Comparison of ENCODE assay signal across 9 mouse cellular contexts in the genomic region with DNA sequence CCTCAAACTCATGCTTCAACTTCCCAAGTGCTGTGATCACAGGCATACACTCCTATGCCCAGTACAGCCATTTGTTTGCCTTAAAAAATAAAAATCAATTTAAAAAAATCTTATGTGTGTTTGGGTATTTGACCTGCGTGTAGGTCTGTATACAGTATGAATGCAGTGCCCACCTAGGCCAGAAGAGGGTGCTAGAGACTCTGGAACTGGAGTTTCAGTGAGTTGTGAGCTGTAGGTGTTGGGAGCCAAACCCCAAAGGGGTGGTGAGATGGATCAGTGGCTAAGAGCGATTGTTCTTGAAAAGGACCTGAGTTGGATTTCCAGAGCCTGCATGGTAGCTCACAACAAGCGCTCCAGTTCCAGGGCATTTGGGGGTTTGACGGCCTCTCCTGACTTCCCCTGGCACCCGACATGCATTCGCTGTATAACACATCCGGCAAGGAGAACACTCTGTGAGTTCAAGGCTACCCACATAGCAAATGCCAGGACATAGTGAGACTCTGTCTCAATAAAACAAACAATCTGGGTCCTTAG. TPM values are rescaled to one million over a fixed set of nuclear protein-coding genes. Genes with fewer than 3 reads are reported as not detected.
DNase-seq lines count a peak whose midpoint lies in the region; ATAC-seq lines count a peak whose summit lies in the region.
"Had no signal": no experiment of that assay in that cellular context is flagged by ENCODE, and none has a peak within 500 bp of the region (broad histone marks: within the 10 kb centered on the region; RNA-seq: fewer than 3 reads in every experiment).

No protein-coding gene starts in this region.

- no peaks in the 10 kb centered on the region for H3K27me3 ChIP-seq in kidney, embryonic 16.5 days (ENCODE audit: insufficient read depth, low read length)
- H3K27me3 ChIP-seq: embryonic facial prominence, embryonic 15.5 days had no signal

- peak; percentile 87 for DNase-seq in kidney, adult 18-20 months
- DNase-seq in cerebellum, postnatal 4 days (ENCODE audit: low spot score in 2 of 2), result peak; percentile 62 to 81
- DNase-seq in heart, adult 9 months (ENCODE audit: low spot score in 2 of 2), result peak; percentile 26 to 51
- DNase-seq in layer of hippocampus, postnatal 10 days (ENCODE audit: low spot score in 2 of 2), result peak; percentile 76 to 77
- DNase-seq in testis, postnatal 10 days (ENCODE audit: low spot score), result peak; percentile 88

- 55% methylated on average over 7 of the region's 7 CpGs for WGBS in kidney, embryonic 16.5 days

- H3K27ac ChIP-seq in kidney, embryonic 16.5 days (ENCODE audit: low read length), result no peak overlapping the region

- no peaks in the 10 kb centered on the region for H3K9me3 ChIP-seq in kidney, embryonic 16.5 days (ENCODE audit: low read length)
- H3K9me3 ChIP-seq: embryonic facial prominence, embryonic 15.5 days had no signal

- no peak; the same call in 1 of the 2 replicates for ATAC-seq in kidney, embryonic 16.5 days (ENCODE audit: low FRiP score, low TSS enrichment)
- peak; percentile 69 for ATAC-seq in activated CD4-positive, CD25-positive, alpha-beta regulatory T cell, adult 4 months
- peak; percentile 77 for ATAC-seq in monocyte, adult 5-6 weeks (replicated peaks; ENCODE audit: insufficient number of reproducible peaks, low FRiP score, low TSS enrichment, poor library complexity, severe bottlenecking)

- H3K4me3 ChIP-seq in kidney, embryonic 16.5 days (ENCODE audit: low read length), result no peak overlapping the region

- H3K36me3 ChIP-seq in kidney, embryonic 16.5 days (ENCODE audit: insufficient read depth, low read length), result no peaks in the 10 kb centered on the region

- H3K4me1 ChIP-seq in kidney, embryonic 16.5 days (ENCODE audit: insufficient read depth, low read length), result peaks cover 19% of the 10 kb centered on the region

- no peak overlapping the region for H3K4me2 ChIP-seq in kidney, embryonic 16.5 days (replicated peaks; ENCODE audit: low read depth, low read length)

- H3K9ac ChIP-seq in kidney, embryonic 16.5 days (replicated peaks; ENCODE audit: low read length), result no peak overlapping the region
- H3K9ac ChIP-seq: embryonic facial prominence, embryonic 15.5 days had no signal

RNA-seq across cellular contexts. Expression of gene Jagn1, which starts 1.2 kb away (rescaled TPM):
- 115 and 121 TPM in 2 replicates for polyA plus RNA-seq in kidney, embryonic 16.5 days (2015; fragmentation: Nextera tagmentation; extraction: Ambion mirVana)
- 10 to 100 TPM; 40.7 to 68.9 TPM for polyA plus RNA-seq in activated CD4-positive, CD25-positive, alpha-beta regulatory T cell, adult 4 months (2017; shearing (Covaris generic))
- total RNA-seq in layer of hippocampus, postnatal 10 days (2021), result 10 to 100 TPM; 42.9 to 44.1 TPM
- total RNA-seq in monocyte, adult 5-6 weeks (2017), result 6.8 to 22.3 TPM (median 21.0 TPM) in 3 replicates

RNA-seq across cellular contexts. Expression of gene Cidec, which starts 5.7 kb away (rescaled TPM):
- polyA plus RNA-seq in kidney, embryonic 16.5 days (2015; fragmentation: Nextera tagmentation; extraction: Ambion mirVana), result not detected in 2 replicates
- not detected for polyA plus RNA-seq in activated CD4-positive, CD25-positive, alpha-beta regulatory T cell, adult 4 months (2017; shearing (Covaris generic))
- total RNA-seq in layer of hippocampus, postnatal 10 days (2021), result not detected
- not detected in 3 replicates for total RNA-seq in monocyte, adult 5-6 weeks (2017)
- polyA plus RNA-seq: embryonic facial prominence, embryonic 15.5 days had no signal

RNA-seq across cellular contexts. Expression of gene Il17re, which starts 17.1 kb away (rescaled TPM):
- polyA plus RNA-seq in kidney, embryonic 16.5 days (2015; fragmentation: Nextera tagmentation; extraction: Ambion mirVana), result 10.0 and 10.1 TPM in 2 replicates
- under 1 TPM; 0.97 TPM for polyA plus RNA-seq in activated CD4-positive, CD25-positive, alpha-beta regulatory T cell, adult 4 months (2017; shearing (Covaris generic))
- under 1 TPM; 0.55 to 0.60 TPM for total RNA-seq in layer of hippocampus, postnatal 10 days (2021)
- total RNA-seq in monocyte, adult 5-6 weeks (2017), result not detected in 3 replicates

RNA-seq across cellular contexts. Expression of gene Rpusd3, which starts 22.1 kb away (rescaled TPM):
- 31.5 and 31.7 TPM in 2 replicates for polyA plus RNA-seq in kidney, embryonic 16.5 days (2015; fragmentation: Nextera tagmentation; extraction: Ambion mirVana)
- polyA plus RNA-seq in activated CD4-positive, CD25-positive, alpha-beta regulatory T cell, adult 4 months (2017; shearing (Covaris generic)), result 10 to 100 TPM in 1 of 2 experiments, 1 to 10 TPM in 1; 5.4 to 18.7 TPM
- 10 to 100 TPM; 21.3 to 26.9 TPM for total RNA-seq in layer of hippocampus, postnatal 10 days (2021)
- total RNA-seq in monocyte, adult 5-6 weeks (2017), result 0.96 to 6.9 TPM (median 4.4 TPM) in 3 replicates

RNA-seq across cellular contexts. Expression of gene Il17rc, which starts 30.0 kb away (rescaled TPM):
- 18.2 and 31.0 TPM in 2 replicates for polyA plus RNA-seq in kidney, embryonic 16.5 days (2015; fragmentation: Nextera tagmentation; extraction: Ambion mirVana)
- not detected for polyA plus RNA-seq in activated CD4-positive, CD25-positive, alpha-beta regulatory T cell, adult 4 months (2017; shearing (Covaris generic))
- 1 to 10 TPM; 4.8 to 5.6 TPM for total RNA-seq in layer of hippocampus, postnatal 10 days (2021)
- not detected in 3 replicates for total RNA-seq in monocyte, adult 5-6 weeks (2017)
